Mouse (Mus musculus) heart, adult 2 months (tissue): Measurements from ENCODE around the gene Usp33.

Experiments
- CTCF ChIP-seq: fragments of 200-600 bp; IDR thresholded peaks from 2 replicates; pipeline ENCODE4 v1.8.1; 2022; ENCODE audit warnings: antibody characterized with exemption, mild to moderate bottlenecking, moderate library complexity
- EP300 ChIP-seq: fragments of 200-500 bp; IDR thresholded peaks from 2 replicates; pipeline ENCODE4 v1.6.1; 2011; ENCODE audit warnings: low read depth, low read length, control low read depth; ENCODE audit not compliant: insufficient read depth
- POLR2A ChIP-seq: fragments of 200-500 bp; IDR thresholded peaks from 2 replicates; pipeline ENCODE4 v1.6.1; 2011; ENCODE audit warnings: mild to moderate bottlenecking, low read depth, low read length, control low read depth; ENCODE audit not compliant: insufficient read depth

GRCm38 (mm10) chr3:152405978-152406640, 59.8 kb downstream of the Usp33 start:
- TF ChIP-seq POLR2A, result no peak
- no peak for TF ChIP-seq CTCF
- TF ChIP-seq EP300, result no peak
